Mouse (Mus musculus) hindbrain, embryonic 12.5 days (tissue): Measurements from ENCODE around the gene Acadm. TPM values are rescaled to one million over a fixed set of nuclear protein-coding genes. Genes with fewer than 3 reads are reported as not detected.

Experiments used
- ATAC-seq: fragments of 200-750 bp; cut with Nextera tagmentation; 2 replicates; pipeline ENCODE4 v1.8.0; 2017; ENCODE audit warnings: moderate TSS enrichment; ENCODE audit not compliant: low FRiP score
- H3K27ac ChIP-seq: fragments of 300-500 bp; sonication (generic); 2 replicates; pipeline ENCODE4 v1.5.1; 2016; ENCODE audit warnings: mild to moderate bottlenecking
- H3K27me3 ChIP-seq: fragments of 300-500 bp; sonication (generic); 2 replicates; pipeline ENCODE4 v1.6.1; 2016; ENCODE audit warnings: mild to moderate bottlenecking
- H3K36me3 ChIP-seq: fragments of 300-500 bp; sonication (generic); 2 replicates; pipeline ENCODE4 v1.6.1; 2016; ENCODE audit warnings: mild to moderate bottlenecking
- H3K4me1 ChIP-seq: fragments of 300-500 bp; sonication (generic); 2 replicates; pipeline ENCODE4 v1.6.1; 2016
- H3K4me2 ChIP-seq: fragments of 300-500 bp; sonication (generic); replicated peaks from 2 replicates; pipeline ENCODE4 v1.6.1; 2016; ENCODE audit warnings: mild to moderate bottlenecking
- H3K4me3 ChIP-seq: fragments of 300-500 bp; sonication (generic); 2 replicates; pipeline ENCODE4 v1.5.1; 2016; ENCODE audit warnings: mild to moderate bottlenecking
- H3K9ac ChIP-seq: fragments of 300-500 bp; sonication (generic); 2 replicates; pipeline ENCODE4 v1.6.1; 2016; ENCODE audit warnings: mild to moderate bottlenecking, moderate library complexity
- H3K9me3 ChIP-seq: fragments of 300-500 bp; sonication (generic); replicated peaks from 2 replicates; pipeline ENCODE4 v1.6.1; 2016; ENCODE audit warnings: mild to moderate bottlenecking
- WGBS: fragments of 180-500 bp; shearing (Covaris S2); methylation state at CpG from one replicate; pipeline ENCODE4 v1.1.7; 2016; 5-methylcytosine and 5-hydroxymethylcytosine counted together
- polyA plus RNA-seq: library from polyadenylated mRNA; unstranded; fragments of >200 nt; fragmentation: Nextera tagmentation; extraction: Ambion mirVana; gene quantifications from 2 replicates; pipeline ENCODE4 v1.2.1, GENCODE M21; 2016

Gene Acadm
- polyA plus RNA-seq, 1 experiment from 2014 or later, result 61.0 TPM

- Histone ChIP-seq H3K4me2 (no peak overlapping the region), H3K9ac (no peak overlapping the region), H3K9me3 (no peaks in the 10 kb centered on the region), H3K27me3 (no peaks in the 10 kb centered on the region), H3K4me1 (no peaks in the 10 kb centered on the region), H3K27ac (no peak overlapping the region), H3K36me3 (peaks cover 49% of the 10 kb centered on the region), H3K4me3 (no peak overlapping the region)
- 91% methylated on average over 9 of the region's 9 CpGs for WGBS
- no peak for ATAC-seq
Observed at GRCm38 (mm10) chr3:153935878-153936277, 8.6 kb downstream of the Acadm start.

- WGBS, result 93% methylated on average over 5 of the region's 5 CpGs
- H3K9me3 ChIP-seq, result no peaks in the 10 kb centered on the region
- no peak overlapping the region for H3K4me2 ChIP-seq
- H3K4me1 ChIP-seq, result no peaks in the 10 kb centered on the region
- H3K4me3 ChIP-seq, result no peak overlapping the region
- H3K27ac ChIP-seq, result no peak overlapping the region
- H3K36me3 ChIP-seq, result peaks cover 63% of the 10 kb centered on the region
- ATAC-seq, result no peak
- H3K27me3 ChIP-seq, result no peaks in the 10 kb centered on the region
- no peak overlapping the region for H3K9ac ChIP-seq
Observed at GRCm38 (mm10) chr3:153932461-153932860, 12.0 kb downstream of the Acadm start.

GRCm38 (mm10) chr3:153929526-153929925 lies 14.9 kb downstream of the Acadm start:
- Histone ChIP-seq H3K27ac (no peak overlapping the region), H3K4me3 (no peak overlapping the region), H3K27me3 (no peaks in the 10 kb centered on the region), H3K36me3 (peaks cover 54% of the 10 kb centered on the region), H3K4me2 (no peak overlapping the region), H3K9ac (no peak overlapping the region), H3K9me3 (no peaks in the 10 kb centered on the region), H3K4me1 (no peaks in the 10 kb centered on the region)
- 95% methylated on average over 11 of the region's 11 CpGs for WGBS
- ATAC-seq, result no peak

GRCm38 (mm10) chr3:153926333-153926732 lies 18.1 kb downstream of the Acadm start:
- Histone ChIP-seq H3K4me1 (no peaks in the 10 kb centered on the region), H3K27me3 (no peaks in the 10 kb centered on the region), H3K27ac (no peak overlapping the region), H3K9ac (no peak overlapping the region), H3K36me3 (peaks cover 55% of the 10 kb centered on the region), H3K4me3 (no peak overlapping the region), H3K4me2 (no peak overlapping the region), H3K9me3 (no peaks in the 10 kb centered on the region)
- 93% methylated on average over 7 of the region's 7 CpGs for WGBS
- ATAC-seq, result no peak

- no peak for ATAC-seq
- H3K4me3 ChIP-seq, result no peak overlapping the region
- no peaks in the 10 kb centered on the region for H3K4me1 ChIP-seq
- no peak overlapping the region for H3K4me2 ChIP-seq
- no peaks in the 10 kb centered on the region for H3K27me3 ChIP-seq
- peaks cover 32% of the 10 kb centered on the region for H3K36me3 ChIP-seq
- no peak overlapping the region for H3K27ac ChIP-seq
- H3K9me3 ChIP-seq, result no peaks in the 10 kb centered on the region
- H3K9ac ChIP-seq, result no peak overlapping the region
- 95% methylated on average over 10 of the region's 10 CpGs for WGBS
Observed at GRCm38 (mm10) chr3:153921147-153921910, 23.1 kb downstream of the Acadm start.

GRCm38 (mm10) chr3:153917200-153917599 lies 27.2 kb downstream of the Acadm start:
- Histone ChIP-seq H3K9ac (no peak overlapping the region), H3K9me3 (no peaks in the 10 kb centered on the region), H3K4me2 (no peak overlapping the region), H3K27ac (no peak overlapping the region), H3K36me3 (peaks cover 11% of the 10 kb centered on the region; the same call in 1 of the 2 replicates), H3K4me1 (peaks cover 4% of the 10 kb centered on the region), H3K4me3 (no peak overlapping the region), H3K27me3 (no peaks in the 10 kb centered on the region)
- ATAC-seq, result no peak
- 9% methylated on average over 1 of the region's 1 CpGs for WGBS

GRCm38 (mm10) chr3:153913510-153914243 lies 30.8 kb downstream of the Acadm start:
- no peak for ATAC-seq
- 53% methylated on average over 6 of the region's 6 CpGs for WGBS

GRCm38 (mm10) chr3:153912546-153913509 lies 31.6 kb downstream of the Acadm start, which contains the start of gene Rabggtb:
TSS of gene Rabggtb (minus strand) at chr3:153913009.
- peak within 1 kb of the TSS; percentile 91 for H3K4me3 ChIP-seq
- peak within 1 kb of the TSS; percentile 90 for H3K9ac ChIP-seq
- under 1% methylated on average over 65 of the region's 65 CpGs for WGBS
- H3K36me3 ChIP-seq, result peaks cover 34% of the 10 kb centered on the region
- H3K9me3 ChIP-seq, result no peaks in the 10 kb centered on the region
- H3K4me1 ChIP-seq, result peaks cover 38% of the 10 kb centered on the region
- peak within 1 kb of the TSS; percentile 95 for H3K27ac ChIP-seq
- H3K27me3 ChIP-seq, result no peaks in the 10 kb centered on the region
- peak within 1 kb of the TSS; percentile 89 for H3K4me2 ChIP-seq
- ATAC-seq, result peak; percentile 97

More at GRCm38 (mm10) chr3:153913510-153914243, 30.8 kb downstream of the Acadm start:
- no peaks in the 10 kb centered on the region for H3K9me3 ChIP-seq
- peak overlapping the region; percentile 95 for H3K27ac ChIP-seq
- H3K9ac ChIP-seq, result peak overlapping the region; percentile 90
- H3K4me3 ChIP-seq, result peak overlapping the region; percentile 91
- peak overlapping the region; percentile 89 for H3K4me2 ChIP-seq
- peaks cover 25% of the 10 kb centered on the region for H3K36me3 ChIP-seq
- H3K4me1 ChIP-seq, result peaks cover 34% of the 10 kb centered on the region
- no peaks in the 10 kb centered on the region for H3K27me3 ChIP-seq

- Histone ChIP-seq H3K27me3 (no peaks in the 10 kb centered on the region), H3K4me2 (peak overlapping the region; percentile 89), H3K4me1 (peaks cover 38% of the 10 kb centered on the region), H3K9ac (peak overlapping the region; percentile 90), H3K9me3 (no peaks in the 10 kb centered on the region), H3K36me3 (peaks cover 39% of the 10 kb centered on the region), H3K4me3 (peak overlapping the region; percentile 91), H3K27ac (peak overlapping the region; percentile 95; the same call in 1 of the 2 replicates)
- no peak for ATAC-seq
- WGBS, result 3% methylated on average over 12 of the region's 12 CpGs
Observed at GRCm38 (mm10) chr3:153911882-153912440, 32.5 kb downstream of the Acadm start.

- peaks cover 45% of the 10 kb centered on the region for H3K36me3 ChIP-seq
- no peak for ATAC-seq
Observed at GRCm38 (mm10) chr3:153911197-153911881, 33.1 kb downstream of the Acadm start.

GRCm38 (mm10) chr3:153910489-153910888 lies 33.9 kb downstream of the Acadm start:
- Histone ChIP-seq H3K27me3 (no peaks in the 10 kb centered on the region), H3K4me1 (peaks cover 38% of the 10 kb centered on the region), H3K9me3 (no peaks in the 10 kb centered on the region), H3K4me3 (no peak overlapping the region), H3K36me3 (peaks cover 54% of the 10 kb centered on the region), H3K9ac (0 out of 2 replicates have a peak overlapping the region, but pooled peaks have one; percentile 90), H3K27ac (no peak overlapping the region), H3K4me2 (peak overlapping the region; percentile 89)
- no peak for ATAC-seq
- 78% methylated on average over 7 of the region's 7 CpGs for WGBS

More at GRCm38 (mm10) chr3:153911197-153911881, 33.1 kb downstream of the Acadm start:
- Histone ChIP-seq H3K27ac (no peak overlapping the region), H3K4me1 (peaks cover 38% of the 10 kb centered on the region), H3K27me3 (no peaks in the 10 kb centered on the region), H3K4me2 (peak overlapping the region; percentile 89), H3K9me3 (no peaks in the 10 kb centered on the region), H3K4me3 (peak overlapping the region; percentile 91), H3K9ac (peak overlapping the region; percentile 90)
- WGBS, result 50% methylated on average over 8 of the region's 8 CpGs
